ENCODE assay signal across 34 mouse cellular contexts in the genomic region with DNA sequence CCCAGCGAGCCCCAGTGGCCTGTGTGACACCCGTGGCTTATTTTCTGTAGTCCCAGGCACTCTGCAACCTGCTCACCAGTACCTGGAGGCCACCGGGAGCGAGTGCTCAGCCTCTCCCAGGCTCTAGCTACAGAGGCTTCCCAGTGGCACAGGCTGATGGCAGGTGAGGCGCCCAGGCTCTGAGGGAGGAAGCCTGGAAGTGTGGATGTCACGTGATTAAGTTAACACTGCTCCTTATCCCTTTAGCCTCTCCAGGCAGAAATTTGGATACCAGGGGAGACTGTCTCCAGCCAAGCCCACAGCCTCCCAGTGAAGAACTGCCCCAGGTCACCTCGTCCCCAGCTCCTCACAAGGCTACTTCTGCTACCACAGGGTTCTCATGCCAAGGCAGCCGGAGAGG. TPM values are rescaled to one million over a fixed set of nuclear protein-coding genes. Genes with fewer than 3 reads are reported as not detected.
DNase-seq lines count a peak whose midpoint lies in the region; ATAC-seq lines count a peak whose summit lies in the region.
"Had no signal": no experiment of that assay in that cellular context is flagged by ENCODE, and none has a peak within 500 bp of the region (broad histone marks: within the 10 kb centered on the region; RNA-seq: fewer than 3 reads in every experiment).

No protein-coding gene starts in this region.

- H3K9me3 ChIP-seq in embryonic facial prominence, embryonic 12.5 days: no peaks in the 10 kb centered on the region
- no peaks in the 10 kb centered on the region for H3K9me3 ChIP-seq in embryonic facial prominence, embryonic 10.5 days
- H3K9me3 ChIP-seq in kidney, embryonic 16.5 days (ENCODE audit: low read length): no peaks in the 10 kb centered on the region
- no peaks in the 10 kb centered on the region for H3K9me3 ChIP-seq in lung, embryonic 16.5 days (ENCODE audit: control insufficient read depth, low read length)
- H3K9me3 ChIP-seq: embryonic facial prominence, embryonic 13.5 days; forebrain, embryonic 10.5 days; forebrain, embryonic 15.5 days; heart, embryonic 13.5 days; intestine, embryonic 15.5 days; limb, embryonic 10.5 days; limb, embryonic 15.5 days; lung, embryonic 15.5 days; megakaryocyte, embryonic 14.5 days; midbrain, embryonic 12.5 days; neural tube, embryonic 12.5 days had no signal

- no peaks in the 10 kb centered on the region for H3K36me3 ChIP-seq in embryonic facial prominence, embryonic 12.5 days
- no peaks in the 10 kb centered on the region for H3K36me3 ChIP-seq in embryonic facial prominence, embryonic 10.5 days (replicated peaks)
- H3K36me3 ChIP-seq in kidney, embryonic 16.5 days (ENCODE audit: insufficient read depth, low read length): no peaks in the 10 kb centered on the region
- H3K36me3 ChIP-seq in lung, embryonic 16.5 days (ENCODE audit: control insufficient read depth, insufficient read depth, low read length): no peaks in the 10 kb centered on the region
- H3K36me3 ChIP-seq: embryonic facial prominence, embryonic 13.5 days; forebrain, embryonic 10.5 days; forebrain, embryonic 15.5 days; heart, embryonic 13.5 days; intestine, embryonic 15.5 days; limb, embryonic 10.5 days; limb, embryonic 15.5 days; lung, embryonic 15.5 days; midbrain, embryonic 12.5 days; neural tube, embryonic 12.5 days had no signal

- no peaks in the 10 kb centered on the region for H3K27me3 ChIP-seq in embryonic facial prominence, embryonic 12.5 days
- no peaks in the 10 kb centered on the region for H3K27me3 ChIP-seq in embryonic facial prominence, embryonic 10.5 days (replicated peaks; ENCODE audit: low read depth, poor library complexity, severe bottlenecking)
- H3K27me3 ChIP-seq in kidney, embryonic 16.5 days (ENCODE audit: insufficient read depth, low read length): no peaks in the 10 kb centered on the region
- H3K27me3 ChIP-seq in lung, embryonic 16.5 days (ENCODE audit: control insufficient read depth, insufficient read depth, low read depth, low read length): no peaks in the 10 kb centered on the region
- H3K27me3 ChIP-seq: CH12.LX; embryonic facial prominence, embryonic 13.5 days; forebrain, embryonic 15.5 days; intestine, embryonic 15.5 days; limb, embryonic 15.5 days; lung, embryonic 15.5 days; midbrain, embryonic 12.5 days; neural tube, embryonic 12.5 days had no signal

- H3K4me3 ChIP-seq in embryonic facial prominence, embryonic 12.5 days: no peak overlapping the region
- H3K4me3 ChIP-seq in embryonic facial prominence, embryonic 10.5 days: no peak overlapping the region
- H3K4me3 ChIP-seq in kidney, embryonic 16.5 days (ENCODE audit: low read length): no peak overlapping the region
- H3K4me3 ChIP-seq in lung, embryonic 16.5 days (ENCODE audit: low read length): no peak overlapping the region
- H3K4me3 ChIP-seq: embryonic facial prominence, embryonic 13.5 days; forebrain, embryonic 10.5 days; forebrain, embryonic 15.5 days; heart, embryonic 13.5 days; intestine, embryonic 15.5 days; limb, embryonic 10.5 days; limb, embryonic 15.5 days; lung, embryonic 15.5 days; megakaryocyte, embryonic 14.5 days; midbrain, embryonic 12.5 days; myocyte; neural tube, embryonic 12.5 days had no signal

- no peak overlapping the region for H3K4me2 ChIP-seq in embryonic facial prominence, embryonic 12.5 days (replicated peaks)
- H3K4me2 ChIP-seq in kidney, embryonic 16.5 days (replicated peaks; ENCODE audit: low read depth, low read length): no peak overlapping the region
- H3K4me2 ChIP-seq in lung, embryonic 16.5 days (ENCODE audit: low read depth, low read length): no peak overlapping the region
- H3K4me2 ChIP-seq: embryonic facial prominence, embryonic 13.5 days; forebrain, embryonic 15.5 days; heart, embryonic 13.5 days; intestine, embryonic 15.5 days; limb, embryonic 15.5 days; lung, embryonic 15.5 days; midbrain, embryonic 12.5 days; neural tube, embryonic 12.5 days had no signal

- DNase-seq in embryonic facial prominence, embryonic 10.5 days (ENCODE audit: low spot score): no peak
- no peak for DNase-seq in kidney, postnatal 14 days
- DNase-seq in lung, postnatal 14 days: no peak
- no peak for DNase-seq in cerebellum, postnatal 10 days
- DNase-seq in urinary bladder, postnatal 4 days (ENCODE audit: low spot score in 2 of 2): no peak
- DNase-seq: adrenal gland, adult 8-10 months; cerebellum, adult 8-10 months; cerebellum, postnatal 36 days; gastrocnemius, postnatal 25 days; heart, adult 11 months; heart, postnatal 10 days; layer of hippocampus, adult 9-11 months; lung, postnatal 4 days; right cerebral cortex, adult 18-20 months; spleen, adult 18-20 months; thymus, postnatal 14 days had no signal

- H3K27ac ChIP-seq in embryonic facial prominence, embryonic 12.5 days: no peak overlapping the region
- H3K27ac ChIP-seq in embryonic facial prominence, embryonic 10.5 days (replicated peaks): no peak overlapping the region
- peak overlapping the region; percentile 61 for H3K27ac ChIP-seq in kidney, embryonic 16.5 days (ENCODE audit: low read length)
- H3K27ac ChIP-seq in lung, embryonic 16.5 days (ENCODE audit: low read length): no peak overlapping the region
- H3K27ac ChIP-seq: embryonic facial prominence, embryonic 13.5 days; forebrain, embryonic 10.5 days; forebrain, embryonic 15.5 days; heart, embryonic 13.5 days; hindbrain, postnatal 0 days; intestine, embryonic 15.5 days; limb, embryonic 10.5 days; limb, embryonic 15.5 days; lung, embryonic 15.5 days; midbrain, embryonic 12.5 days; neural tube, embryonic 12.5 days had no signal

- 0 out of 2 replicates have a peak, but pooled peaks cover 5% of the 10 kb centered on the region for H3K4me1 ChIP-seq in embryonic facial prominence, embryonic 12.5 days
- H3K4me1 ChIP-seq in embryonic facial prominence, embryonic 10.5 days: peaks cover 20% of the 10 kb centered on the region
- peaks cover 4% of the 10 kb centered on the region; the same call in 1 of the 2 replicates for H3K4me1 ChIP-seq in kidney, embryonic 16.5 days (ENCODE audit: insufficient read depth, low read length)
- no peaks in the 10 kb centered on the region for H3K4me1 ChIP-seq in lung, embryonic 16.5 days (replicated peaks; ENCODE audit: control insufficient read depth, insufficient read depth, low read length)
- H3K4me1 ChIP-seq: forebrain, embryonic 15.5 days; heart, embryonic 13.5 days; intestine, embryonic 15.5 days; midbrain, embryonic 12.5 days; neural tube, embryonic 12.5 days had no signal

- no peak for ATAC-seq in embryonic facial prominence, embryonic 12.5 days (ENCODE audit: insufficient number of reproducible peaks, insufficient read depth, low FRiP score, low TSS enrichment)
- ATAC-seq in kidney, embryonic 16.5 days (ENCODE audit: low FRiP score, low TSS enrichment): no peak
- no peak for ATAC-seq in lung, embryonic 16.5 days (ENCODE audit: low read depth)
- ATAC-seq: activated CD4-positive, CD25-positive, alpha-beta regulatory T cell, adult 4 months; forebrain, embryonic 15.5 days; hindbrain, postnatal 0 days; intestine, embryonic 15.5 days had no signal

- 63% methylated on average over 8 of the region's 8 CpGs for WGBS in embryonic facial prominence, embryonic 12.5 days
- 64% methylated on average over 8 of the region's 8 CpGs for WGBS in embryonic facial prominence, embryonic 10.5 days
- 63% methylated on average over 8 of the region's 8 CpGs for WGBS in kidney, embryonic 16.5 days
- WGBS in lung, embryonic 16.5 days: 58% methylated on average over 8 of the region's 8 CpGs

- peak overlapping the region; percentile 13; the same call in 1 of the 2 replicates for H3K9ac ChIP-seq in embryonic facial prominence, embryonic 12.5 days
- 0 out of 2 replicates have a peak overlapping the region, but pooled peaks have one; percentile 7 for H3K9ac ChIP-seq in kidney, embryonic 16.5 days (replicated peaks; ENCODE audit: low read length)
- peak overlapping the region; percentile 39; the same call in 1 of the 2 replicates for H3K9ac ChIP-seq in lung, embryonic 16.5 days (ENCODE audit: low read length)
- H3K9ac ChIP-seq: embryonic facial prominence, embryonic 13.5 days; forebrain, embryonic 15.5 days; heart, embryonic 13.5 days; intestine, embryonic 15.5 days; limb, embryonic 15.5 days; lung, embryonic 15.5 days; midbrain, embryonic 12.5 days; neural tube, embryonic 12.5 days had no signal

RNA-seq across cellular contexts. Expression of a gene that starts 1.2 kb away (rescaled TPM):
- polyA plus RNA-seq in embryonic facial prominence, embryonic 12.5 days (2016; fragmentation: Nextera tagmentation; extraction: Ambion mirVana): 0.56 and 1.5 TPM in 2 replicates
- 0.87 and 0.92 TPM in 2 replicates for polyA plus RNA-seq in embryonic facial prominence, embryonic 10.5 days (2016; fragmentation: Nextera tagmentation; extraction: Ambion mirVana)
- polyA plus RNA-seq in kidney, embryonic 16.5 days (2015; fragmentation: Nextera tagmentation; extraction: Ambion mirVana): 13.5 and 15.5 TPM in 2 replicates
- polyA plus RNA-seq in lung, embryonic 16.5 days (2015; fragmentation: Nextera tagmentation; extraction: Ambion mirVana): 0.72 and 0.84 TPM in 2 replicates
- polyA plus RNA-seq: activated CD4-positive, CD25-positive, alpha-beta regulatory T cell, adult 4 months; forebrain, embryonic 15.5 days had no signal

RNA-seq across cellular contexts. Expression of a gene that starts 16.4 kb away (rescaled TPM):
- 49.9 and 59.3 TPM in 2 replicates for polyA plus RNA-seq in embryonic facial prominence, embryonic 12.5 days (2016; fragmentation: Nextera tagmentation; extraction: Ambion mirVana)
- 51.1 and 51.9 TPM in 2 replicates for polyA plus RNA-seq in embryonic facial prominence, embryonic 10.5 days (2016; fragmentation: Nextera tagmentation; extraction: Ambion mirVana)
- 87.9 and 93.2 TPM in 2 replicates for polyA plus RNA-seq in kidney, embryonic 16.5 days (2015; fragmentation: Nextera tagmentation; extraction: Ambion mirVana)
- 59.5 and 60.0 TPM in 2 replicates for polyA plus RNA-seq in lung, embryonic 16.5 days (2015; fragmentation: Nextera tagmentation; extraction: Ambion mirVana)

RNA-seq across cellular contexts. Expression of a gene that starts 27.4 kb away (rescaled TPM):
- polyA plus RNA-seq in embryonic facial prominence, embryonic 12.5 days (2016; fragmentation: Nextera tagmentation; extraction: Ambion mirVana): 3.0 and 3.2 TPM in 2 replicates
- 1.9 and 2.3 TPM in 2 replicates for polyA plus RNA-seq in embryonic facial prominence, embryonic 10.5 days (2016; fragmentation: Nextera tagmentation; extraction: Ambion mirVana)
- 4.4 and 5.3 TPM in 2 replicates for polyA plus RNA-seq in kidney, embryonic 16.5 days (2015; fragmentation: Nextera tagmentation; extraction: Ambion mirVana)
- 2.3 and 3.4 TPM in 2 replicates for polyA plus RNA-seq in lung, embryonic 16.5 days (2015; fragmentation: Nextera tagmentation; extraction: Ambion mirVana)

RNA-seq across cellular contexts. Expression of a gene that starts 27.5 kb away (rescaled TPM):
- polyA plus RNA-seq in embryonic facial prominence, embryonic 12.5 days (2016; fragmentation: Nextera tagmentation; extraction: Ambion mirVana): 24.1 and 25.6 TPM in 2 replicates
- 18.6 and 21.6 TPM in 2 replicates for polyA plus RNA-seq in embryonic facial prominence, embryonic 10.5 days (2016; fragmentation: Nextera tagmentation; extraction: Ambion mirVana)
- polyA plus RNA-seq in kidney, embryonic 16.5 days (2015; fragmentation: Nextera tagmentation; extraction: Ambion mirVana): 24.3 and 24.8 TPM in 2 replicates
- 22.4 and 29.0 TPM in 2 replicates for polyA plus RNA-seq in lung, embryonic 16.5 days (2015; fragmentation: Nextera tagmentation; extraction: Ambion mirVana)

RNA-seq across cellular contexts. Expression of a gene that starts 43.3 kb away (rescaled TPM):
- 161 and 172 TPM in 2 replicates for polyA plus RNA-seq in embryonic facial prominence, embryonic 12.5 days (2016; fragmentation: Nextera tagmentation; extraction: Ambion mirVana)
- polyA plus RNA-seq in embryonic facial prominence, embryonic 10.5 days (2016; fragmentation: Nextera tagmentation; extraction: Ambion mirVana): 115 and 123 TPM in 2 replicates
- 295 and 299 TPM in 2 replicates for polyA plus RNA-seq in kidney, embryonic 16.5 days (2015; fragmentation: Nextera tagmentation; extraction: Ambion mirVana)
- 254 and 266 TPM in 2 replicates for polyA plus RNA-seq in lung, embryonic 16.5 days (2015; fragmentation: Nextera tagmentation; extraction: Ambion mirVana)
